Mouse (Mus musculus) forebrain, postnatal 0 days (tissue): Measurements from ENCODE around the gene Pabpn1l. TPM values are rescaled to one million over a fixed set of nuclear protein-coding genes. Genes with fewer than 3 reads are reported as not detected.

Experiments used
- ATAC-seq: fragments of 200-750 bp; cut with Nextera tagmentation; 2 replicates; pipeline ENCODE4 v1.8.0; 2017; ENCODE audit warnings: mild to moderate bottlenecking, moderate library complexity
- DNase-seq: peaks from one replicate; pipeline ENCODE4 v3.0.0-alpha.2; 2015
- H3K27ac ChIP-seq: fragments of 300-500 bp; sonication (generic); 2 replicates; pipeline ENCODE4 v1.5.1; 2014; ENCODE audit warnings: low read depth, mild to moderate bottlenecking, antibody characterized with exemption, low read length, moderate library complexity, mixed read lengths
- H3K27me3 ChIP-seq: fragments of 300-500 bp; sonication (generic); 2 replicates; pipeline ENCODE4 v1.6.1; 2014; ENCODE audit warnings: mild to moderate bottlenecking, low read length, mixed read lengths; ENCODE audit not compliant: insufficient read depth
- H3K36me3 ChIP-seq: fragments of 300-500 bp; sonication (generic); 2 replicates; pipeline ENCODE4 v1.6.1; 2014; ENCODE audit warnings: mild to moderate bottlenecking, moderate library complexity; ENCODE audit not compliant: insufficient read depth
- H3K4me1 ChIP-seq: fragments of 300-500 bp; sonication (generic); 2 replicates; pipeline ENCODE4 v1.6.1; 2014; ENCODE audit warnings: antibody characterized with exemption; ENCODE audit not compliant: insufficient read depth
- H3K4me2 ChIP-seq: fragments of 300-500 bp; sonication (generic); 2 replicates; pipeline ENCODE4 v1.6.1; 2014; ENCODE audit warnings: low read depth, mild to moderate bottlenecking, moderate library complexity
- H3K4me3 ChIP-seq: fragments of 300-500 bp; sonication (generic); 2 replicates; pipeline ENCODE4 v1.5.1; 2014; ENCODE audit warnings: low read depth, low read length, mixed read lengths
- H3K9ac ChIP-seq: fragments of 300-500 bp; sonication (generic); 2 replicates; pipeline ENCODE4 v1.6.1; 2014; ENCODE audit warnings: mild to moderate bottlenecking
- H3K9me3 ChIP-seq: fragments of 300-500 bp; sonication (generic); 2 replicates; pipeline ENCODE4 v1.6.1; 2016; ENCODE audit warnings: low read length
- CTCF ChIP-seq: sonication (generic); IDR thresholded peaks from 2 replicates; pipeline ENCODE4 v1.5.1; 2016; ENCODE audit warnings: antibody characterized with exemption, control low read depth, low read depth
- WGBS: fragments of 180-500 bp; shearing (Covaris S2); extraction: QIAGEN DNeasy Blood & Tissue Kit; methylation state at CpG from one replicate; pipeline ENCODE4 v1.1.7; 2014; 5-methylcytosine and 5-hydroxymethylcytosine counted together
- polyA plus RNA-seq: library from polyadenylated mRNA; unstranded; fragments of >200 nt; fragmentation: Nextera tagmentation; extraction: Ambion mirVana; gene quantifications from 2 replicates; pipeline ENCODE4 v1.2.1, GENCODE M21; 2015
- total RNA-seq: library from RNA; depleted of rRNA; stranded (reverse); fragments of >200 nt; gene quantifications from 2 replicates; pipeline ENCODE4 v1.2.3, GENCODE M21; 2014

Gene Pabpn1l
- total and polyA plus RNA-seq, 2 experiments from 2014 or later: not detected

DNA sequence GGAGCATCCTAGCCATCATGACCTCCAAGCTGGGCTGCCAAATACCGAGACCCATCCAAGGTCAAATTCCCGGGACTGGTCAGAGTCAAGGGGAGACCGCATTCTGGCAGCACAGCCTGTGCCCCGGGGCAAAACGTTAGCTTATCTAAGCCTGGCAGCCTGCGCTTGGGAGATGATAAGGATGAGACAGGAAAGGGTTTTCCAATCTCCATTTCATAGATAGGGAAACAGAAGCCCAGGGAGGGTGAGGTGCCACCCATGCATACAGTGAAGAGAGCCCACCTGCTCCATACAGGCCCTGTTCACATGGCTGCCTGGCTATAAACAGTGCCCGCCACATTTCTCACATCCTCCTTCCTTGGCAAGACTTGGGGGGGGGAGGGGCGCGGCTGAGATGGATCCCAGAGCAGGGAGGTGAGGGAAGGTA lies 43.8 kb upstream of the Pabpn1l start:
- no peak for DNase-seq
- no peaks in the 10 kb centered on the region for H3K9me3 ChIP-seq
- no peak overlapping the region; the same call in 1 of the 2 replicates for H3K27ac ChIP-seq
- H3K9ac ChIP-seq: peak overlapping the region; percentile 3; the same call in 1 of the 2 replicates
- H3K4me1 ChIP-seq: peaks cover 26% of the 10 kb centered on the region
- no peaks in the 10 kb centered on the region for H3K27me3 ChIP-seq
- ATAC-seq: no peak; the same call in 1 of the 2 replicates
- H3K4me3 ChIP-seq: no peak overlapping the region
- TF ChIP-seq CTCF: no peak
- H3K4me2 ChIP-seq: no peak overlapping the region; the same call in 1 of the 2 replicates
- 47% methylated on average over 9 of the region's 9 CpGs for WGBS
- H3K36me3 ChIP-seq: no peaks in the 10 kb centered on the region; the same call in 1 of the 2 replicates

DNA sequence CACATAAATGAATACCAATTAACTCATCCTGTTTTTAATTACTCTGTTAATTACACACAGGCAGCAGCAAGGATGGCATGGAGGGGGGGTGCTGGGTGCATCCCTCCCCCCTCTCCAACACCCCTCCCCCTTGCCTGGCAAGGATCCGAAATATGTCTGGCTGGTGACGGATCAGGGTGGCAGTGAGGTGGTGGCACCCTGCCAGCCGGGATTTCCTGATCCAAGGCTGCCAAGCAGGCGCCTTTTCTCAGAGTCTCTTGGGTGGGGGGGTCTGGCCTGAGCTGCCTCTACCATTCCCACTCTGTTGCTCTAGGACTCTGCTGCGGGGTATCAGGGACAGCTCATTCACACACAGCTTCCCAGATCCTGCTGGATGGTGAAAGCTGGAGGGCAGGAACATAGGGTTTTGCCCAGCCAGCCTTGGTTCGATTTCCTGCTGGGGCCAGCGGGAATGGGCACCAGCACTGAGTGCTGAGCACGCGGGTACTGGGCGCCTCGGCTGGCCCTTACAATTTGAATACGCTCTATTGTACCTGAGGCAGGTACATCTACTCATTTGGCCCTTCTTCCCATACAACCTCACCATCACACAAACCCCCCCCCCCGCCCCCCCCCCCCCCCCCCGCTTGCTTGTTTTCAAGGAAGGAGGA lies 43.3 kb upstream of the Pabpn1l start:
- peak; percentile 81 for DNase-seq
- H3K4me1 ChIP-seq: peaks cover 32% of the 10 kb centered on the region
- no peak overlapping the region for H3K4me3 ChIP-seq
- no peaks in the 10 kb centered on the region for H3K27me3 ChIP-seq
- TF ChIP-seq CTCF: no peak
- no peaks in the 10 kb centered on the region for H3K9me3 ChIP-seq
- H3K9ac ChIP-seq: peak overlapping the region; percentile 25; the same call in 1 of the 2 replicates
- H3K27ac ChIP-seq: peak overlapping the region; percentile 46; the same call in 1 of the 2 replicates
- no peaks in the 10 kb centered on the region for H3K36me3 ChIP-seq
- 27% methylated on average over 13 of the region's 14 CpGs for WGBS
- ATAC-seq: peak; percentile 68
- peak overlapping the region; percentile 28; the same call in 1 of the 2 replicates for H3K4me2 ChIP-seq

DNA sequence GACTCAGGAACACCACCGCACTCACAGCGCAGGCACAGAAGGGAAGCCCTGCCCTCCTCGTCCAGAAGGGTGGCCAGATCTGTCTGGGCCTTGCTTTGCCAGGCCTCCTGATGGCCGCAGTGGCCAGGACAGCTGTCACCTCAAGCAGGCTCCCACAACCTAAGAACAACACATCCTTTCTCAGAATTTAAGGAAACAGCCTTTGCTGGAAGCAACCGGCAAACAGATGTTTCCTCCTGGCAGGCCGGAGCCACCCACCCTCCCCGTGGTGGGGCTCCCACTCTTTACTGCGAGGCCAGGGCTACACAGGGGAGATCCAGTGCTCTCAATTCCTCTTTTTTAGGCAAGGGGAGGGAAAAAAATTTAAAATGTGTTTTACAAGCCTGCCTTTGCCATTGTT lies 42.7 kb upstream of the Pabpn1l start:
- Histone ChIP-seq H3K9me3 (no peaks in the 10 kb centered on the region), H3K27me3 (no peaks in the 10 kb centered on the region), H3K4me2 (peak overlapping the region; percentile 28), H3K36me3 (no peaks in the 10 kb centered on the region), H3K4me1 (peaks cover 33% of the 10 kb centered on the region), H3K9ac (peak overlapping the region; percentile 25; the same call in 1 of the 2 replicates), H3K4me3 (no peak overlapping the region), H3K27ac (peak overlapping the region; percentile 46; the same call in 1 of the 2 replicates)
- peak; percentile 64 for ATAC-seq
- no peak for TF ChIP-seq CTCF
- 20% methylated on average over 8 of the region's 8 CpGs for WGBS
- peak; percentile 44 for DNase-seq

DNA sequence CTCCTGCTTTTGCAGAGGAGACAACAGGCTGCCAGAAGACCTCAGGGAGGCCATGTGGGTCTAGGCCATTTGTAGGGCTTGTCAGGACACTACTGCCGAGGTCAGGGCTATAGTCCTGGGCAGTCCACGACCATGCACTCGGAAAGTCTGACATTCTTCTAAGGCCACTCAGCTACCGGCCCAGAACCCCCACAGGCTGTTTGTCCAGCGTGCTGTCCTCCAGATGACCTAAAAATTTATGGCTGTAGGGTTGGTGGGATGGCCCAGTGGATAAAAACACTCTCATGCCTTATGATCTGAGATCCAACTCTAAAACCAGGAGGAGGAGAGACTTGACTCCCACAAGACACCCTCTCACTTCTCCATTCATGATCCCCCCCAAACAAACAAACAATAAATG lies 41.1 kb upstream of the Pabpn1l start:
- Histone ChIP-seq H3K4me2 (no peak overlapping the region), H3K9ac (no peak overlapping the region), H3K36me3 (no peaks in the 10 kb centered on the region), H3K4me1 (peaks cover 33% of the 10 kb centered on the region), H3K4me3 (no peak overlapping the region), H3K27me3 (no peaks in the 10 kb centered on the region), H3K9me3 (no peaks in the 10 kb centered on the region), H3K27ac (no peak overlapping the region)
- DNase-seq (no peak), ATAC-seq (no peak)
- WGBS: 88% methylated on average over 5 of the region's 5 CpGs
- no peak for TF ChIP-seq CTCF

DNA sequence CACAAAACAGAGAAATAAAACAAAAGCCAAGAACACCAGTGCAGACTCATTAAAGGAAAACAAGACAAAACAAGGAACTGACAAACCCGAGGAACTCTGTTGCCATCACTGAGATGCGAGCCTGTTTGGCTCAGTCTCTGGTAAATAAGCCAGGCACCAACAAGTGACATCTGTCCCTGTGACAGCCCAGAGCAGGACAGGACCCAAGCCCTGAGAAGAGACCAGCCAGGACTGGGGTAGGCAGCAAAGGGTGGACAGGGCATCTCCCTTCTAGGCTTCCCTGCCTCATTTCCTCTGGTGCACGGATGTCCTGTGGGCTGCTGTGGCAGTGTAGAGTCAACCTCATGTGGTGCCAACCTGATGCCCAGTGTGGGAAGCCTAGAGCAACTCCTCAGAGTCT lies 40.6 kb upstream of the Pabpn1l start:
- no peak for ATAC-seq
- TF ChIP-seq CTCF: no peak
- Histone ChIP-seq H3K4me2 (no peak overlapping the region), H3K4me1 (peaks cover 33% of the 10 kb centered on the region), H3K36me3 (no peaks in the 10 kb centered on the region), H3K9me3 (no peaks in the 10 kb centered on the region), H3K27me3 (no peaks in the 10 kb centered on the region), H3K27ac (no peak overlapping the region), H3K4me3 (no peak overlapping the region), H3K9ac (no peak overlapping the region)
- WGBS: 63% methylated on average over 3 of the region's 3 CpGs
- DNase-seq: no peak

DNA sequence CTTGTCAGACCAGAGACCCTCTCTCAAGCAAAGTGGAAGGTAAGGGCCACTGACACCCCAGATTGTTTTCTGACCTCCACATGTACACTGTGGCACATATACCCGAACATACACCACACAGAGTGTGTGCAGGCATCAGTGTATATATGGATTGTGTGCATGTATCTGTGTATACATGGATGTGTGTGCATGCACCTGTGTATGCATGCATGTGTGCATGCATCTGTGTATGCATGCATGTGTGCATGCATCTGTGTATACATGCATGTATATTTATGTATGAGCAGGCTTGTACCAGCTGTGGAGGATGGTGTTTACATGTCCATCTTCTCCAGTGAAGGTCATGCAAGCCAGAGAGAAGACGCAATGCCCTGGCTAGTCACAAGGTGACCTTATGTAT lies 39.4 kb upstream of the Pabpn1l start:
- Histone ChIP-seq H3K4me2 (no peak overlapping the region), H3K36me3 (no peaks in the 10 kb centered on the region), H3K9me3 (no peaks in the 10 kb centered on the region), H3K4me1 (peaks cover 31% of the 10 kb centered on the region), H3K4me3 (no peak overlapping the region), H3K27ac (no peak overlapping the region), H3K9ac (no peak overlapping the region), H3K27me3 (no peaks in the 10 kb centered on the region)
- no peak for DNase-seq
- WGBS: 86% methylated on average over 2 of the region's 2 CpGs
- no peak for ATAC-seq
- TF ChIP-seq CTCF: no peak

DNA sequence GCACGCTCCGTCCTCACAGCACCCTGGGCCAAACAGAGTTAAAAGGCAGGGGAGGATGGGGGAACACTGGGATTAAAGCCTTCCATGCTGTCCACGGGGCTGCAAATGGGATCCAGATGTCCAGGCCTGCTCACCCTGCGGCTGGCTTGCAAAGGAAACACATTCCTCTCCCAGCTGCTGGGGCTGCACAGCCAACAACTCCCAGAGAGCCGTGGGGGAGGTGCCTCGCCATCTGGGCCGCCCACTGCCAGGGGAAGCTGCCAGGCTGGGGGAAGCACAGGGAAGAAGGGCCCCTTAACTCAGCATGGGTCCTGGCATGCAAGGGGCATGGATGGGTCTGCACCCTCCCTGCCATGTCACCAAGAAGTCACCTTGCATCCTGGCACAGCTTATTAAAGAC lies 38.6 kb upstream of the Pabpn1l start:
- Histone ChIP-seq H3K36me3 (no peaks in the 10 kb centered on the region), H3K9me3 (no peaks in the 10 kb centered on the region), H3K4me3 (no peak overlapping the region), H3K4me1 (peaks cover 24% of the 10 kb centered on the region), H3K27ac (no peak overlapping the region), H3K27me3 (no peaks in the 10 kb centered on the region), H3K9ac (no peak overlapping the region), H3K4me2 (no peak overlapping the region)
- no peak for TF ChIP-seq CTCF
- no peak for DNase-seq
- ATAC-seq: peak; percentile 44
- WGBS: 28% methylated on average over 7 of the region's 7 CpGs
